Mouse (Mus musculus) mouse trophoblast stem cell (cell line): Measurements from ENCODE around the gene Gga2.

Experiments
- in situ Hi-C, 2 experiments: fragments of 300-500 bp; cut with MseI, MboI; formaldehyde crosslinking; loops; 2 replicates in 1 of 2; 3 replicates in 1 of 2; pipeline ENCODE4 v1.15.1; 2025

The Gga2 gene

GRCm38 (mm10) chr7:122000396-122000795 lies 20.6 kb downstream of the Gga2 start:
- in situ Hi-C loops = no loop called here

GRCm38 (mm10) chr7:121995961-121996360 lies 25.1 kb downstream of the Gga2 start:
- in situ Hi-C loops = no loop called here

GRCm38 (mm10) chr7:121981307-121981871 lies 39.6 kb downstream of the Gga2 start, which contains the start of gene Cog7:
Cog7 (minus strand) TSS chr7:121981711.
- in situ Hi-C loops = no loop called here

GRCm38 (mm10) chr7:121975031-121975430 lies 46.0 kb downstream of the Gga2 start:
- in situ Hi-C loops = no loop called here

GRCm38 (mm10) chr7:121971698-121972097 lies 49.3 kb downstream of the Gga2 start:
- in situ Hi-C loops = loop anchor here in 1 of 2 experiments (5.0 kb wide), 1 partner anchor 239 kb away; the partner anchor contains the start of gene Scnn1g

- in situ Hi-C loops = loop anchor here in 1 of 2 experiments (5.0 kb wide), 1 partner anchor 238 kb away; the partner anchor contains the start of gene Scnn1g
Measured at GRCm38 (mm10) chr7:121970250-121970649, 50.8 kb downstream of the Gga2 start.

GRCm38 (mm10) chr7:121968816-121969215 lies 52.2 kb downstream of the Gga2 start:
- in situ Hi-C loops = no loop called here

GRCm38 (mm10) chr7:121968242-121968641 lies 52.8 kb downstream of the Gga2 start:
- in situ Hi-C loops = no loop called here

- in situ Hi-C loops = no loop called here
Measured at GRCm38 (mm10) chr7:121966169-121966568, 54.9 kb downstream of the Gga2 start.

- in situ Hi-C loops = loop anchor here in 1 of 2 experiments (5.0 kb wide), 1 partner anchor 227 kb away; no protein-coding TSS in a partner anchor
Measured at GRCm38 (mm10) chr7:121963883-121964398, 57.1 kb downstream of the Gga2 start.

- in situ Hi-C loops = loop anchor here in 1 of 2 experiments (5.0 kb wide), 1 partner anchor 225 kb away; no protein-coding TSS in a partner anchor
Measured at GRCm38 (mm10) chr7:121962571-121962959, 58.5 kb downstream of the Gga2 start.

GRCm38 (mm10) chr7:121961913-121962570 lies 59.0 kb downstream of the Gga2 start:
- in situ Hi-C loops = loop anchor here in 1 of 2 experiments (5.0 kb wide), 1 partner anchor 225 kb away; no protein-coding TSS in a partner anchor

- in situ Hi-C loops = no loop called here
Measured at GRCm38 (mm10) chr7:121955802-121956201, 65.2 kb downstream of the Gga2 start.

GRCm38 (mm10) chr7:121954891-121955669 lies 65.9 kb downstream of the Gga2 start:
- in situ Hi-C loops = no loop called here

GRCm38 (mm10) chr7:121947513-121947912 lies 73.5 kb downstream of the Gga2 start:
- in situ Hi-C loops = no loop called here

GRCm38 (mm10) chr7:121946196-121946595 lies 74.8 kb downstream of the Gga2 start:
- in situ Hi-C loops = no loop called here

- in situ Hi-C loops = no loop called here
Measured at GRCm38 (mm10) chr7:121942371-121942770, 78.7 kb downstream of the Gga2 start.

GRCm38 (mm10) chr7:121941640-121942039 lies 79.4 kb downstream of the Gga2 start:
- in situ Hi-C loops = no loop called here

GRCm38 (mm10) chr7:121941016-121941415 lies 80.0 kb downstream of the Gga2 start:
- in situ Hi-C loops = no loop called here

GRCm38 (mm10) chr7:121939729-121940128 lies 81.3 kb downstream of the Gga2 start:
- in situ Hi-C loops = no loop called here

GRCm38 (mm10) chr7:121939244-121939643 lies 81.8 kb downstream of the Gga2 start:
- in situ Hi-C loops = no loop called here
